Mouse (Mus musculus): Measurements from ENCODE around the gene Gm20517. TPM values are rescaled to one million over a fixed set of nuclear protein-coding genes. Genes with fewer than 3 reads are reported as not detected.

Gene Gm20517
- total and polyA plus RNA-seq, 2 experiments from 2014 or later: 1.4 TPM; not detected in 1

GRCm38 (mm10) chr17:47721183-47721582 is 109.8 kb downstream of the Gm20517 start:
- DNase-seq (ENCODE audit: low spot score): no peak
- no peaks in the 10 kb centered on the region for H3K36me3 ChIP-seq (replicated peaks; ENCODE audit: control insufficient read depth, insufficient read depth, low read length)
- no peaks in the 10 kb centered on the region for H3K9me3 ChIP-seq (replicated peaks; ENCODE audit: control insufficient read depth, low read length)
- H3K4me1 ChIP-seq (ENCODE audit: control insufficient read depth, insufficient read depth): no peaks in the 10 kb centered on the region
- no peaks in the 10 kb centered on the region for H3K27me3 ChIP-seq (ENCODE audit: control insufficient read depth, insufficient read depth, low read length)
- no peak overlapping the region for H3K27ac ChIP-seq (ENCODE audit: low read depth)
- 18% methylated on average over 4 of the region's 4 CpGs for WGBS
- no peak overlapping the region for H3K4me2 ChIP-seq (ENCODE audit: low read depth, low read length)
- TF ChIP-seq CTCF (IDR thresholded peaks at IDR 0.05; ENCODE audit: low read depth) (no peak), EP300 (IDR thresholded peaks at IDR 0.05; ENCODE audit: low read depth) (no peak)
- ATAC-seq (ENCODE audit: insufficient read depth, low read depth): no peak
- H3K4me3 ChIP-seq (ENCODE audit: low read depth, low read length): no peak overlapping the region
- H3K9ac ChIP-seq (replicated peaks; ENCODE audit: low read depth, low read length): no peak overlapping the region

- H3K9ac ChIP-seq (replicated peaks; ENCODE audit: low read depth, low read length): no peak within 1 kb of the TSS
- no peak within 1 kb of the TSS for H3K27ac ChIP-seq (ENCODE audit: low read depth)
- DNase-seq (ENCODE audit: low spot score) (no peak), ATAC-seq (ENCODE audit: insufficient read depth, low read depth) (no peak)
- 82% methylated on average over 11 of the region's 11 CpGs for WGBS
- no peaks in the 10 kb centered on the region for H3K4me1 ChIP-seq (ENCODE audit: control insufficient read depth, insufficient read depth)
- H3K4me2 ChIP-seq (ENCODE audit: low read depth, low read length): no peak within 1 kb of the TSS
- H3K27me3 ChIP-seq (ENCODE audit: control insufficient read depth, insufficient read depth, low read length): no peaks in the 10 kb centered on the region
- H3K36me3 ChIP-seq (replicated peaks; ENCODE audit: control insufficient read depth, insufficient read depth, low read length): no peaks in the 10 kb centered on the region
- H3K9me3 ChIP-seq (replicated peaks; ENCODE audit: control insufficient read depth, low read length): no peaks in the 10 kb centered on the region
- no peak within 1 kb of the TSS for H3K4me3 ChIP-seq (ENCODE audit: low read depth, low read length)
- TF ChIP-seq EP300 (IDR thresholded peaks at IDR 0.05; ENCODE audit: low read depth) (no peak), CTCF (IDR thresholded peaks at IDR 0.05; ENCODE audit: low read depth) (no peak)
These were observed 115.2 kb downstream of the Gm20517 start, which contains the start of gene Pgc for GRCm38 (mm10) chr17:47726566-47726965. Pgc (plus strand) TSS chr17:47726842.

- Histone ChIP-seq H3K4me3 (ENCODE audit: low read depth, low read length) (no peak overlapping the region), H3K4me1 (ENCODE audit: control insufficient read depth, insufficient read depth) (no peaks in the 10 kb centered on the region), H3K9me3 (replicated peaks; ENCODE audit: control insufficient read depth, low read length) (no peaks in the 10 kb centered on the region), H3K36me3 (replicated peaks; ENCODE audit: control insufficient read depth, insufficient read depth, low read length) (no peaks in the 10 kb centered on the region), H3K4me2 (ENCODE audit: low read depth, low read length) (no peak overlapping the region), H3K27me3 (ENCODE audit: control insufficient read depth, insufficient read depth, low read length) (no peaks in the 10 kb centered on the region), H3K27ac (ENCODE audit: low read depth) (no peak overlapping the region), H3K9ac (replicated peaks; ENCODE audit: low read depth, low read length) (no peak overlapping the region)
- DNase-seq (ENCODE audit: low spot score): peak; percentile 28
- no peak for TF ChIP-seq EP300 (IDR thresholded peaks at IDR 0.05; ENCODE audit: low read depth)
- no peak for TF ChIP-seq CTCF (IDR thresholded peaks at IDR 0.05; ENCODE audit: low read depth)
- 57% methylated on average over 24 of the region's 24 CpGs for WGBS
- ATAC-seq (ENCODE audit: insufficient read depth, low read depth): no peak
These were observed 119.5 kb downstream of the Gm20517 start for GRCm38 (mm10) chr17:47730633-47731575.

Other genes with a start within 250 kb of the Gm20517 start
- 28.5 and 34.9 TPM in 2 replicates for gene Mrps10, start 242.7 kb upstream of the Gm20517 start, total RNA-seq (2014; rRNA removed; ENCODE audit: low replicate concordance)
- gene Mrps10, start 242.7 kb upstream of the Gm20517 start, polyA plus RNA-seq (2015; fragmentation: Nextera tagmentation; extraction: Ambion mirVana): 81.7 and 87.3 TPM in 2 replicates
- not detected in 2 replicates for gene Guca1b, start 226.2 kb upstream of the Gm20517 start, total RNA-seq (2014; rRNA removed; ENCODE audit: low replicate concordance)
- gene Guca1b, start 226.2 kb upstream of the Gm20517 start, polyA plus RNA-seq (2015; fragmentation: Nextera tagmentation; extraction: Ambion mirVana): 0.32 and 0.38 TPM in 2 replicates
- gene Guca1a, start 211.0 kb upstream of the Gm20517 start, total RNA-seq (2014; rRNA removed; ENCODE audit: low replicate concordance): not detected in 2 replicates
- 0.86 and 1.0 TPM in 2 replicates for gene Guca1a, start 211.0 kb upstream of the Gm20517 start, polyA plus RNA-seq (2015; fragmentation: Nextera tagmentation; extraction: Ambion mirVana)
- 1.3 and 1.8 TPM in 2 replicates for gene AI661453, start 175.0 kb upstream of the Gm20517 start, total RNA-seq (2014; rRNA removed; ENCODE audit: low replicate concordance)
- gene AI661453, start 175.0 kb upstream of the Gm20517 start, polyA plus RNA-seq (2015; fragmentation: Nextera tagmentation; extraction: Ambion mirVana): 0.92 and 1.0 TPM in 2 replicates
- 3.4 TPM in 1 of 2 replicates, not detected in the other for gene 1700001C19Rik, start 174.2 kb upstream of the Gm20517 start, total RNA-seq (2014; rRNA removed; ENCODE audit: low replicate concordance)
- 1.1 and 1.4 TPM in 2 replicates for gene 1700001C19Rik, start 174.2 kb upstream of the Gm20517 start, polyA plus RNA-seq (2015; fragmentation: Nextera tagmentation; extraction: Ambion mirVana)
- gene Taf8, start 109.3 kb upstream of the Gm20517 start, total RNA-seq (2014; rRNA removed; ENCODE audit: low replicate concordance): 14.7 and 26.4 TPM in 2 replicates
- gene Taf8, start 109.3 kb upstream of the Gm20517 start, polyA plus RNA-seq (2015; fragmentation: Nextera tagmentation; extraction: Ambion mirVana): 11.5 and 11.9 TPM in 2 replicates
- gene Ccnd3, start 106.5 kb upstream of the Gm20517 start, total RNA-seq (2014; rRNA removed; ENCODE audit: low replicate concordance): 231 and 248 TPM in 2 replicates
- gene Ccnd3, start 106.5 kb upstream of the Gm20517 start, polyA plus RNA-seq (2015; fragmentation: Nextera tagmentation; extraction: Ambion mirVana): 180 and 187 TPM in 2 replicates
- 14.3 and 17.4 TPM in 2 replicates for gene Bysl, start 97 bp upstream of the Gm20517 start, total RNA-seq (2014; rRNA removed; ENCODE audit: low replicate concordance)
- gene Bysl, start 97 bp upstream of the Gm20517 start, polyA plus RNA-seq (2015; fragmentation: Nextera tagmentation; extraction: Ambion mirVana): 15.8 and 19.9 TPM in 2 replicates
- gene Med20, start within 50 bp of the Gm20517 start, total RNA-seq (2014; rRNA removed; ENCODE audit: low replicate concordance): 26.5 and 30.1 TPM in 2 replicates
- 21.8 and 26.3 TPM in 2 replicates for gene Med20, start within 50 bp of the Gm20517 start, polyA plus RNA-seq (2015; fragmentation: Nextera tagmentation; extraction: Ambion mirVana)
- gene Usp49, start 19.1 kb downstream of the Gm20517 start, total RNA-seq (2014; rRNA removed; ENCODE audit: low replicate concordance): 3.5 and 10.8 TPM in 2 replicates
- gene Usp49, start 19.1 kb downstream of the Gm20517 start, polyA plus RNA-seq (2015; fragmentation: Nextera tagmentation; extraction: Ambion mirVana): 1.4 TPM in 2 replicates
- 141 and 171 TPM in 2 replicates for gene Tomm6, start 76.8 kb downstream of the Gm20517 start, total RNA-seq (2014; rRNA removed; ENCODE audit: low replicate concordance)
- gene Tomm6, start 76.8 kb downstream of the Gm20517 start, polyA plus RNA-seq (2015; fragmentation: Nextera tagmentation; extraction: Ambion mirVana): 334 and 345 TPM in 2 replicates
- gene Frs3, start 77.4 kb downstream of the Gm20517 start, total RNA-seq (2014; rRNA removed; ENCODE audit: low replicate concordance): 6.1 and 18.9 TPM in 2 replicates
- gene Frs3, start 77.4 kb downstream of the Gm20517 start, polyA plus RNA-seq (2015; fragmentation: Nextera tagmentation; extraction: Ambion mirVana): 3.7 and 4.2 TPM in 2 replicates
- gene Gm21981, start 82.9 kb downstream of the Gm20517 start, total RNA-seq (2014; rRNA removed; ENCODE audit: low replicate concordance): 0.12 TPM in 1 of 2 replicates, not detected in the other
- gene Gm21981, start 82.9 kb downstream of the Gm20517 start, polyA plus RNA-seq (2015; fragmentation: Nextera tagmentation; extraction: Ambion mirVana): 0.19 and 0.22 TPM in 2 replicates
- gene Prickle4, start 83.1 kb downstream of the Gm20517 start, total RNA-seq (2014; rRNA removed; ENCODE audit: low replicate concordance): 9.9 TPM in 1 of 2 replicates, not detected in the other
- gene Prickle4, start 83.1 kb downstream of the Gm20517 start, polyA plus RNA-seq (2015; fragmentation: Nextera tagmentation; extraction: Ambion mirVana): 0.36 and 0.93 TPM in 2 replicates
- 0.35 TPM in 1 of 2 replicates, not detected in the other for gene Pgc, start 115.3 kb downstream of the Gm20517 start, total RNA-seq (2014; rRNA removed; ENCODE audit: low replicate concordance)
- gene Pgc, start 115.3 kb downstream of the Gm20517 start, polyA plus RNA-seq (2015; fragmentation: Nextera tagmentation; extraction: Ambion mirVana): not detected in 2 replicates
- 42.4 and 57.5 TPM in 2 replicates for gene Tfeb, start 125.4 kb downstream of the Gm20517 start, total RNA-seq (2014; rRNA removed; ENCODE audit: low replicate concordance)
- gene Tfeb, start 125.4 kb downstream of the Gm20517 start, polyA plus RNA-seq (2015; fragmentation: Nextera tagmentation; extraction: Ambion mirVana): 26.9 and 27.9 TPM in 2 replicates
- gene Mdfi, start 223.1 kb downstream of the Gm20517 start, total RNA-seq (2014; rRNA removed; ENCODE audit: low replicate concordance): 64.6 and 68.2 TPM in 2 replicates
- 6.2 and 6.7 TPM in 2 replicates for gene Mdfi, start 223.1 kb downstream of the Gm20517 start, polyA plus RNA-seq (2015; fragmentation: Nextera tagmentation; extraction: Ambion mirVana)